Mouse (Mus musculus) megakaryocyte, adult 5-6 weeks (primary cell): ENCODE measurements around the gene Arsa. TPM values are rescaled to one million over a fixed set of nuclear protein-coding genes. Genes with fewer than 3 reads are reported as not detected.

Source experiments
- total RNA-seq, 2 experiments: library from RNA; stranded (forward) in 1 of 2; stranded (reverse) in 1 of 2; fragments of 153-499, 151-499 nt in 1 of 2; fragments of 221-1000, 200-1000 nt in 1 of 2; gene quantifications; 2 replicates each; pipeline versions ENCODE4 v1.2.3 to v1.2.4; 2015 to 2017

The Arsa gene
- total RNA-seq, 2 experiments from 2014 or later: 9.2 to 11.1 TPM

Other genes with a start within 250 kb of the Arsa start
- gene Sbf1, start 162.1 kb downstream of the Arsa start, total RNA-seq (2015): 109 and 120 TPM in 2 replicates
- gene Sbf1, start 162.1 kb downstream of the Arsa start, total RNA-seq (2017): 40.6 and 53.5 TPM in 2 replicates
- 0.16 TPM in 1 of 2 replicates, not detected in the other for gene Adm2, start 154.7 kb downstream of the Arsa start, total RNA-seq (2015)
- not detected in 2 replicates for gene Adm2, start 154.7 kb downstream of the Arsa start, total RNA-seq (2017)
- gene Miox, start 143.0 kb downstream of the Arsa start, total RNA-seq (2015): not detected in 2 replicates
- 0.99 and 1.0 TPM in 2 replicates for gene Miox, start 143.0 kb downstream of the Arsa start, total RNA-seq (2017)
- gene Lmf2, start 121.8 kb downstream of the Arsa start, total RNA-seq (2015): 31.0 and 31.8 TPM in 2 replicates
- gene Lmf2, start 121.8 kb downstream of the Arsa start, total RNA-seq (2017): 28.7 and 31.6 TPM in 2 replicates
- 89.5 and 98.1 TPM in 2 replicates for gene Ncaph2, start 121.7 kb downstream of the Arsa start, total RNA-seq (2015)
- 86.6 and 92.0 TPM in 2 replicates for gene Ncaph2, start 121.7 kb downstream of the Arsa start, total RNA-seq (2017)
- gene Sco2, start 103.6 kb downstream of the Arsa start, total RNA-seq (2015): 7.3 and 10.4 TPM in 2 replicates
- gene Sco2, start 103.6 kb downstream of the Arsa start, total RNA-seq (2017): 3.4 and 5.7 TPM in 2 replicates
- gene Tymp, start 100.4 kb downstream of the Arsa start, total RNA-seq (2015): not detected in 2 replicates
- gene Tymp, start 100.4 kb downstream of the Arsa start, total RNA-seq (2017): 0.07 and 0.12 TPM in 2 replicates
- gene Odf3b, start 98.1 kb downstream of the Arsa start, total RNA-seq (2015): not detected in 2 replicates
- gene Odf3b, start 98.1 kb downstream of the Arsa start, total RNA-seq (2017): not detected in 2 replicates
- not detected in 2 replicates for gene Klhdc7b, start 92.5 kb downstream of the Arsa start, total RNA-seq (2015)
- not detected in 2 replicates for gene Klhdc7b, start 92.5 kb downstream of the Arsa start, total RNA-seq (2017)
- not detected in 2 replicates for gene Syce3, start 66.9 kb downstream of the Arsa start, total RNA-seq (2015)
- not detected in 2 replicates for gene Syce3, start 66.9 kb downstream of the Arsa start, total RNA-seq (2017)
- 0.82 and 1.3 TPM in 2 replicates for gene Cpt1b, start 51.6 kb downstream of the Arsa start, total RNA-seq (2015)
- 0.61 and 0.88 TPM in 2 replicates for gene Cpt1b, start 51.6 kb downstream of the Arsa start, total RNA-seq (2017)
- 1.8 and 2.1 TPM in 2 replicates for gene C730034F03Rik, start 47.8 kb downstream of the Arsa start, total RNA-seq (2015)
- gene C730034F03Rik, start 47.8 kb downstream of the Arsa start, total RNA-seq (2017): 7.6 and 9.2 TPM in 2 replicates
- gene Gm44502, start 47.7 kb downstream of the Arsa start, total RNA-seq (2015): not detected in 2 replicates
- 0.26 and 0.45 TPM in 2 replicates for gene Gm44502, start 47.7 kb downstream of the Arsa start, total RNA-seq (2017)
- gene Chkb, start 47.5 kb downstream of the Arsa start, total RNA-seq (2015): 68.2 and 74.9 TPM in 2 replicates
- gene Chkb, start 47.5 kb downstream of the Arsa start, total RNA-seq (2017): 28.6 and 29.3 TPM in 2 replicates
- not detected in 2 replicates for gene Mapk8ip2, start 23.5 kb downstream of the Arsa start, total RNA-seq (2015)
- gene Mapk8ip2, start 23.5 kb downstream of the Arsa start, total RNA-seq (2017): not detected in 2 replicates
- 0.09 and 0.11 TPM in 2 replicates for gene Shank3, start 22.2 kb upstream of the Arsa start, total RNA-seq (2015)
- not detected in 2 replicates for gene Shank3, start 22.2 kb upstream of the Arsa start, total RNA-seq (2017)
- not detected in 2 replicates for gene Acr, start 90.9 kb upstream of the Arsa start, total RNA-seq (2015)
- not detected in 2 replicates for gene Acr, start 90.9 kb upstream of the Arsa start, total RNA-seq (2017)
- gene Rabl2, start 114.5 kb upstream of the Arsa start, total RNA-seq (2015): 2.7 and 5.0 TPM in 2 replicates
- gene Rabl2, start 114.5 kb upstream of the Arsa start, total RNA-seq (2017): 1.1 and 1.6 TPM in 2 replicates